In genomic region chr13:81439390-81440025, GRCm38 (mm10) we compare ENCODE assay signal across 8 mouse cellular contexts.
DNase-seq lines count a peak whose midpoint lies in the region; TF ChIP-seq lines count a peak whose summit lies in the region.

No protein-coding gene starts in this region.

- no peaks in the 10 kb centered on the region for H3K4me1 ChIP-seq in ES-Bruce4 (ENCODE audit: control insufficient read depth, insufficient read depth, low read length)
- H3K4me1 ChIP-seq in embryonic facial prominence, embryonic 10.5 days = no peaks in the 10 kb centered on the region

- H3K9ac ChIP-seq in ES-Bruce4 (ENCODE audit: low read depth, poor library complexity, severe bottlenecking) = no peak overlapping the region

- no peak for TF ChIP-seq EP300 in ES-Bruce4 (IDR thresholded peaks at IDR 0.05; ENCODE audit: insufficient read depth, low read depth, low read length)

- no peaks in the 10 kb centered on the region for H3K36me3 ChIP-seq in ES-Bruce4 (ENCODE audit: control insufficient read depth, insufficient read depth, low read length, poor library complexity, severe bottlenecking)
- peaks cover 18% of the 10 kb centered on the region for H3K36me3 ChIP-seq in embryonic facial prominence, embryonic 10.5 days (replicated peaks)

- H3K27me3 ChIP-seq in ES-Bruce4 (ENCODE audit: control insufficient read depth, insufficient read depth, low read length, poor library complexity, severe bottlenecking) = no peaks in the 10 kb centered on the region
- H3K27me3 ChIP-seq in embryonic facial prominence, embryonic 10.5 days (replicated peaks; ENCODE audit: low read depth, poor library complexity, severe bottlenecking) = no peaks in the 10 kb centered on the region

- intact Hi-C loops in heart, postnatal 10 days (cut with DNase I) = loop anchor here (1.0 to 2.0 kb wide), 2 partner anchors 203 to 322 kb away; no protein-coding TSS in a partner anchor

- no peak for TF ChIP-seq POLR2A in ES-Bruce4 (IDR thresholded peaks at IDR 0.05; ENCODE audit: insufficient read depth, low read length)

- WGBS in embryonic facial prominence, embryonic 10.5 days = 49% methylated on average over 12 of the region's 12 CpGs

- TF ChIP-seq CTCF in ES-Bruce4 (IDR thresholded peaks at IDR 0.05; ENCODE audit: low read depth, low read length) = peak; percentile 81

- H3K27ac ChIP-seq in ES-Bruce4 (ENCODE audit: insufficient read depth, low read length) = no peak overlapping the region
- H3K27ac ChIP-seq in embryonic facial prominence, embryonic 10.5 days (replicated peaks) = no peak overlapping the region

- DNase-seq in adrenal gland, postnatal 25 days = peak; percentile 77
- DNase-seq in embryonic facial prominence, embryonic 10.5 days (ENCODE audit: low spot score) = peak; percentile 77
- peak; percentile 69 to 85 for DNase-seq in heart, postnatal 10 days
- DNase-seq in layer of hippocampus, adult 8-10 months (ENCODE audit: low spot score in 2 of 2) = peak; percentile 42 to 85
- peak; percentile 79 for DNase-seq in lung, postnatal 10 days
- DNase-seq in retina, adult 2 months (ENCODE audit: low read depth, low spot score) = peak; percentile 44
- DNase-seq in urinary bladder, adult 2 months (ENCODE audit: low spot score) = peak; percentile 51

- H3K4me3 ChIP-seq in ES-Bruce4 (ENCODE audit: low read depth, low read length) = no peak overlapping the region
- H3K4me3 ChIP-seq in embryonic facial prominence, embryonic 10.5 days = no peak overlapping the region

- no peaks in the 10 kb centered on the region for H3K9me3 ChIP-seq in ES-Bruce4 (replicated peaks; ENCODE audit: control insufficient read depth, insufficient read depth, low read length, poor library complexity, severe bottlenecking)
- H3K9me3 ChIP-seq in embryonic facial prominence, embryonic 10.5 days = no peaks in the 10 kb centered on the region
